Mouse (Mus musculus) right cerebral cortex, postnatal 10 days (tissue): ENCODE measurements around the gene Isl1.

Experiments used
- DNase-seq, 2 experiments: peaks; one replicate each; pipeline ENCODE4 v3.0.0; 2021; ENCODE audit warnings: low spot score in 2 of 2

Gene Isl1

DNA sequence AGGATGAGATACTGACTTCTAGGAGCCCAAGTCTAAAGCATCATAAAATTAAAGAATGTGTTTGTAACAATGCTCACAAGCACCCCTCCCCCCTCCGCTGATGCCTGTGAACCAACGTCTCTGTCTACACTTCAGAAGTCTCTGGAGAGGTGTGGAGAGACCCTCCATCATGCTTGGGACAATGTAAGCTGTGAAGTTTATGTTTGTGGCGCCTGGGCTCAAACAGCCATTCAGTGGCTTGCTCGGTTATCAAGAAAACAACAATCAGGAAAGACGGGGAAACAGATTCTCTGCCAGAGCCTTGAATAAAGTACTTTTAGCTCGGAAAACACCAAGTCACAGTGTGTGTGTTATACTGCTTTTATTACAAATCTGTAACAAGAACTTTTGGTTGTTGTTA lies 14.8 kb downstream of the Isl1 start:
- DNase-seq = no peak

DNA sequence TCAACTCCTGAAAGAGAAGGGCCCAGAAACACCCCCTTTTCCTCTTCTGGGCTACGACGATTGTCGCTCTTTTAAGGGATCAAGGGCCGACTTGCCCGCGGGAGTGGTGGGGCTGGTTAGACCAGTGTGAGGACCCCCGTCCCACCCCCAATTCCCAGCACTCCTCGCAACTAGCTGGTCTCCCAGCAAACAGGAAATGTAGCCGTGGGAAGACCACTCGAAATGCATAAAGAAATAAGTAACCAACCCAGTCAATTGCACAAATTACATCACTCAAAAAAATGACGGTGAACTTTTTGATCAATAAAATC lies 15.4 kb downstream of the Isl1 start:
- DNase-seq = no peak

DNA sequence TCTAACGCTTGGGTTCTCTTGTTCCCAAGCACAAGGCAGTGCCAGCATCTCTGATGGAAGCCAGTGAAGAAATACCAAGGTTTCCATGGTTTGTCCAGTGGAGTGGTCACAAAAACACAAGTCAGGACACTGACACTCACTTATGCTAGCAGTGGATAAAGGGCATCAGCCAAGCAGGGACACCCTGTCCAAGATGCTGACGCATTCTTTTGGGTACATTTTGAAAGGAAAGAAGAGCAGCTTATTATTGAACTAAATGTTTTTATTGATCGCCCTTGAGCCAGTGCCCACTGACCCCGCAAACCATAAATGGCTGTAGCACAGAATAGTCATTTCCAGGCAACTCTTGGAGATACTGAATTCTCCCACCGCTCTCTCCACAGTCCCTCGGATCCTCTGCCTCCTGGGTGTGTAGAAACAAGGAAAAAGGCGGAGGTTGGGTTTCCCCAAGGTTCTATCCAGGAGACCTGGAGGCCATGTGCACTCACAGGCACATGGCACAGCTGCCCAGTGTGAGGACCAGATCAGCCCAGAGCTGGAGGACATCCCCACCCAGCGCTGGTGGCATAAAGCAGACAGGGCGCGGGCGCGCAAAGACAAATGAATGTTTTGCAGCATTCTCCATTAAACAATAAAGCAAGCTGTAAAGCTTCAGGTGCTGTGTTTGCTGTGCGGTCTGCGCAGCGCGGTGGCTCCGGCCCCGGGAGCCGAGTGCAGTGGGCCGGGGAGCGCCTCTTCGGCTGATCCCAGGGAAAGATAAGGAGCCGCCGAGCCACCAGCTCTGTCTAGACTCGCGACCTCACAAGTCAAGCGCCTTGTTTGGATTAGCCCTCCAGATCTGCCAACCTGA lies 16.0 kb downstream of the Isl1 start:
- DNase-seq = no peak

DNA sequence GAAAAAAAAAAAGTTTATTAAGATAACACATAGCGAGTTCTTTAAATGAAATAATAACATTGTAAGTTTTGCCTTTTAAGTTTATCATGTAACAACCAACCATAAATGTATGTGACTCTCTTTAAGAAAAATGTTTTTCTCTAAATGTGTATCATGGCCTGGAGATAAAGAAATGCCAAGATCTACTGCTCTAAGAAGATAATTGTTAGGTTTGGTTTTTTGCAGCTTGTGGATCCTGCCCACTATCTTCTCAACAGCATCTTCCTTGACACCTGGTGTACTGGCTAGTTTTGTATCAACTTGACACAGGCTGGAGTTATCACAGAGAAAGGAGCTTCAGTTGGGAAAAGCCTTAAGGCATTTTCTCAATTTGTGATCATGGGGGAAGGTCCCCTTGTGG lies 19.8 kb downstream of the Isl1 start:
- no peak for DNase-seq

DNA sequence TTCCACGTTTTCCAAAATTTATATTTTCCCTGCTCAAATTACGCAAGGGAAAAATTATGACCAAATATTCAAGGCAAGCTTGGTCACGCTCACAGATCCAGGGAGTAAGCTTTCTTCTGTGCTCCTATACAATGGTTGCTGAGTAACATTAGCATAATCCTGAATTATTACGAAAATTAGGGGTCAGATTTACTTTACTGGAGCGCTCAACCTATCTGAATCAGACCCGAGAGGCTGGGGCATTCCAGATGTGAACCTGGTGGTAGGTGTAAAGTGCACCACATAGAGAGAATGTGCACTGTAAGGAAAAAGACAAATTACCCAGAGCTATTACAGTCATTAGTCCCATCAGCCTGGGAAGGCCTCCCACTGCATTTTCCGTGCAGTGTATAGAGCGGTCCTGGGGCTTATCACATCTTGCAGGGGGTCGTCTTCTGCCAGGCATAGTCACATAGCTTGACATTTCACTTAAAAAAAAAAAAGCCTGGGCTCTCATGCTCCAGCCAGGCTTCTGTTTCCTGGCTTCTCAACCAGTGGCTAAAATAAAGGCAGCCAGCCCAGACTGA lies 30.2 kb downstream of the Isl1 start:
- no peak for DNase-seq
